Mouse (Mus musculus): ENCODE results near the gene Styxl1.

Gene Styxl1

DNA sequence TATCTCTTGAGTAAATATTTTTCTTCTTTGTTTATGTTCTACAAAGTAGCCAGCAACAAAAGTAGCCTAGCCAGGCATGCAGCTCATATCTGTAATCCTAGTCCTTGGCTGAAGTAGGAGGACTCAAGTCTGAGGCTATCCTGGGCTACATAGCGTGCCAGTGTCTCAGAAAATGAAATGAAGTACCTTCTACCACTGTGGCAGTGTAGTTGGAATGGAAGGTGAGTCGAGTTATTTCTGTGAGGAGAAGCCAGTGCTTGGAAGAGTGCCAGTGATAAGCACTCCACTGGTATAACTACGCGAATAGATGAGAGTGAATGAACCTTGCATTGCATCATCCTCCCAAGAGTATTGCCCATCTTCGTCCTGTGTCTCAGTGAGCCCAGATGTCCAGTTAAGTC, 80.5 kb downstream of the Styxl1 start:
- DNase-seq (ENCODE audit: low spot score) = no peak
